Mouse (Mus musculus): ENCODE measurements at regions not wholly inside any gene's neighbourhood (a gene's known extent, or its start where the extent isn't known, plus 50 kb on each side); places are given as distances from the start of the nearest gene placed in this dataset.

DNA sequence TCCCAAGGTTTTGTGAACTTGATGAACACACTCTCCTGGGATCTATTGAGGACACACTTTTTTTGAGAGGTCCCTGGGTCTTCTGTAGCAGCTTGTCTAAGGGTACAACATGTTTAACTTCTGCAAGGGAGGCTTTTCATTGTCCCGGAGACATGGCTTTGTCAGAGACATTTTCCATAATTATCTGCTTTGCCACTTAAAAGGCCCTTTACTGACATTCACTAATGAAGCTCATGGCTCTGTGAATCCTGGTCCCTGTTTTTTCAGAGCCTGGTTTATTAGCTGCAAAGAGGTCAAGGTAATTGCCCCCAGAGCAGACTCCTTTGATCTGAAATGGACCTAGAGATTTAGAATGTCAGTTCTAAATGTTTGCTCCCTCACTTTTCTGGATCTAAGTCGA, 246.8 kb upstream of the Ubash3b start:
- no peak for DNase-seq (ENCODE audit: extremely low spot score in 1 of 2, low spot score in 1 of 2)

DNA sequence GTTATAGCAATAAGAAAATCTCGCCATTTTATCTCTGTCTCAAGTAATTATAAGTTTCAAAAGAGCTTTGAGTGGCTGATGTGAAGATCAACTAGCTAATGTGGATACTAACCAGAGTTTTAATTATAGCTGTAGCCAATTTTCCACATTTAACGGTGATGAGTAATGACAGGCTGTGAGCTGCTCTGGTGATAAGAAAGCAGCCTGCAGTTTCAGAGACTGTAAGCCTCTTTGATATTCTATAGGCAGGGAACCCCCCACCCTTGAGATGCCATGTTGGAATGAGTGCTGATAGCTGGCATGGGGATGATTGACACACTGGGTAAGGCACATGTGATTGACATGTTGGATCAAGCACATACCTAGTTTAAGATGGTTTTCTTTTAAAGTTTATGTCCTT, 245.6 kb upstream of the Ubash3b start:
- no peak for DNase-seq (ENCODE audit: extremely low spot score in 1 of 2, low spot score in 1 of 2)

DNA sequence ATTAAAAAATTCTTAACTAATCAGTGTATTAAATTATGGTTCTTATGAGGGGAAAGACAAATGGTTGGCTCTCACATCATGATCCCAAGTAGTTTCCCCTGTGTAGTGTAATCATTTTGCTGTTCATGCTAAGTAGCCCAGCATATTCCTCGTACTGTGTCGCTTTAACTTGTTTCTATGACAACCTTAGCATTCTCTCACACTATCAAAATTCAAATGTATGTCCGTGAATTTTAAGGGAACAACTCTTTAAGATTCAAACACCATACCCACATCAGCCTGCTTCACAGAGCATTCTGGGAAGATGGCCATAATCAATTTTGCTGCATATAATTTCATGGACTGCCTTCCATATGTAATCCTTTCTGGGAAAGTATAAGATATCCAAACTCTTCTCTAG, 241.4 kb upstream of the Ubash3b start:
- DNase-seq (ENCODE audit: extremely low spot score in 1 of 2, low spot score in 1 of 2): no peak

DNA sequence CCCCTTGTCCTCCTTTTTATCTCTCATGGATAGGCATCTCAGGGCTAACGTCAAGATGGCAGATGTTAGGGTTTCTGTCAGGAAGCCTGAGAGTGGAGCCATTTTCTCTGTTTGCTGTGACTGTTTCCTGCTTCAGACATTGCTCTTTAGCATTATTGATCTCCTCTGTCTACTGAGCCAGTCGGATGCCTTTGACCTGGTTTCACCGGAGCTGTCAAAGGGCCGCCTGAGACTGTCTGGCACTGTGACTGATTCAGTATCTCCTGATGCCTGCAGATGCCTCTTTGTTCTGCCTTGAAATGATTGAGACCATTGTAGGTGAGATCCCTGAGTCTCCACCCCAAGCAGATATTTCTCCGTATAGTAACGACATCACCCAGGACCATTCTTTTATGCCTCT, 239.5 kb upstream of the Ubash3b start:
- DNase-seq (ENCODE audit: extremely low spot score in 1 of 2, low spot score in 1 of 2): no peak

DNA sequence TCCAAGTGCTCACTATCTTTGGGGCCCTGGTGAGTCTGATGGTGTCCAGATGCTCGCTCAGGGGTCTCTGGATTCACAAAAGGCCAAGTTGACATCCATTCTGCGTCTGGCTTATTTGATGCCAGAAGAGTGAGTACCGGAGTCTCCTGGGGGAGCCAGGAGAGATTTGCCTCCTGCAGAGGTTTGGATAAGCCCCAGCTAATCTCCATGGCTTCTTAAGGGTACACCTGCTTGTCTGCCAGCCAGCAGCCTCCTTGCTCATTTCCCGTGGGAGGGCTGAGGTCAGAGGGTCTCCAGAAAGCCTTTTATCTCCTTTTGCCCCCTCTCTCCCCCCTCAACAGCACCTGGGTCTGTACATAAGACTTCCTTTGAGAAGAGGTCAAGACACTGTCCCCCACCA, 234.0 kb upstream of the Ubash3b start:
- no peak for DNase-seq (ENCODE audit: extremely low spot score in 1 of 2, low spot score in 1 of 2)

DNA sequence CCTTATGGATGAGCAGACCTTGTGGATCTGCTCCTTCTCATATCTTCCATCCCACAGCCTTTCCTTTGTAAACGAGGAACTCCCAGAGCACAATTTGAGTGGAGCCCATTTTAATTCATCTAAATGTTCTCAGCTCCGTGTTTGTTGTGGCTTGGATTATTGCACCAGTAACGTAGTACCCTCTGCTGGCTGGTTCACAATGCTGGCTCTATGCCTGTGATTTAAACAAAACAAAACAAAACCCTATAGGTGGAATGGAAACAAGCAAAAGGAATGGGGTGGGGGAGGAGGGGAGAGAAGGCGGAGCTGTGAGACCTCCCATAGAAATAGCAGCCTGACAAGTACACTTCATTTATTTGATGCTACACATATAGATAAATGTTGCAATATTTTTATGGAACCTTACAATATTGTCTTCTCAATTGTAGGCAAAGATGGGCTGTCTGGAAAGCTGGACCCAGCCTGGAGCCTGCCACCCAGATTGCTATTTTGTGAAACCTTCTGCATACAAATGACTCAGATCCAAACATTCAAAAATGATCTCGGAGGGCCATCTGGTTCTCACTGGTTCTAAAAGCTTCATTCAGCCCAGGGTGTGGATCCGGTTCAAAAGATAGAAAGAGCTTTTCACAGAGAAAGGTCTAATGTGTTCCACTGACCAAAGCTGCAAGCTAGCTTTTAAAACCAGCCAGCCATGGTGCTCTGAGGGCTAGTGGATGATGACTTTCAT, 230.3 kb upstream of the Ubash3b start:
- DNase-seq (ENCODE audit: extremely low spot score in 1 of 2, low spot score in 1 of 2): peak; percentile 55 to 76

DNA sequence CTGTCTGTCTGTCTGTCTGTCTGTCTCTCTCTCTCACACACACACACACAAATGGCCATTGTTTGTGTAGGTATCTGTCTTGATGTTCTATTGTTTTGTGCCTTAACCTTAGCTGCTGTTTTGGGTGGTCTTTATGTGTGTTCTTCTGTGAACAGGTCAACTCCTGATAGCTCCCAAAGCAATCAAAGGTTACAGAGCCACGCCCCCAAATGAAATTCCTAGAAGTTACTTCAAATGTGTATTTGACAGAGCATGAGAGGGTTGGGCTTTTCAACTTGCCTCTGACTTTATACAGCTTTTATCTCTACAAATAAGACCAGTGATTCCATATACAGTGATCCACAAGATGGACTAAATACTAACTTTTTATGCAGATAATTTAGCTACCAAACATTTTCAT, 217.8 kb upstream of the Ubash3b start:
- DNase-seq (ENCODE audit: extremely low spot score in 1 of 2, low spot score in 1 of 2): no peak

DNA sequence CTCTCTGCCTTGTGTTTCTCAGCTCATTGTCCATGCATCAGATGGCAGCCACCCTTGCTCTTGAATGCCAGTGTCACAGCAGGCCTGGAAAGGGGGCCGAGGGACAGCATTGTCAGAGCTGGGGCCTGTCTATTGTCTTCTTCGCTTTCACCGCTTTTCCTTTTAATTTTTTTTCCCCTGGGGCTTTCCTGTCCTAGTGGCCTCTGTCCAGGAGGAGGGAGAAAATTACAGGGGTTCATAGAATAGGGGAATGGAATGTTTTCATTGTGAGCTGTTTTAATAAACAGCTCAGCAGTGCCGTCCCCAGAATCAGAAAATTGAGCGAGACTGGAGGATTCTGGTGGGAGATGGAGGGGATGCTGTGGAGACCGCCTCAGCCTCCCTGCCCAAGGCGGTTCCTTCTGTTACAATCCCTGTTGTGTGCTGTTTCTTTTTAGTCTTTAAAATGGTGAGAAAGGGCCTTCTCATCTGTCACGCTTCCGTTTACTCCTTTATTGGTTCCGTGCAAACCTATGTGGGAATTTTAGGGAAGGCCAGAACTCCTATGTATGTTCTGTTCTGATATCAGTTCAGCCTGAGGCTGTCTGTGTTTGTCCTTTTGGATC, 217.2 kb upstream of the Ubash3b start:
- DNase-seq (ENCODE audit: extremely low spot score in 1 of 2, low spot score in 1 of 2): peak in 1 of 2 experiments; percentile 33

DNA sequence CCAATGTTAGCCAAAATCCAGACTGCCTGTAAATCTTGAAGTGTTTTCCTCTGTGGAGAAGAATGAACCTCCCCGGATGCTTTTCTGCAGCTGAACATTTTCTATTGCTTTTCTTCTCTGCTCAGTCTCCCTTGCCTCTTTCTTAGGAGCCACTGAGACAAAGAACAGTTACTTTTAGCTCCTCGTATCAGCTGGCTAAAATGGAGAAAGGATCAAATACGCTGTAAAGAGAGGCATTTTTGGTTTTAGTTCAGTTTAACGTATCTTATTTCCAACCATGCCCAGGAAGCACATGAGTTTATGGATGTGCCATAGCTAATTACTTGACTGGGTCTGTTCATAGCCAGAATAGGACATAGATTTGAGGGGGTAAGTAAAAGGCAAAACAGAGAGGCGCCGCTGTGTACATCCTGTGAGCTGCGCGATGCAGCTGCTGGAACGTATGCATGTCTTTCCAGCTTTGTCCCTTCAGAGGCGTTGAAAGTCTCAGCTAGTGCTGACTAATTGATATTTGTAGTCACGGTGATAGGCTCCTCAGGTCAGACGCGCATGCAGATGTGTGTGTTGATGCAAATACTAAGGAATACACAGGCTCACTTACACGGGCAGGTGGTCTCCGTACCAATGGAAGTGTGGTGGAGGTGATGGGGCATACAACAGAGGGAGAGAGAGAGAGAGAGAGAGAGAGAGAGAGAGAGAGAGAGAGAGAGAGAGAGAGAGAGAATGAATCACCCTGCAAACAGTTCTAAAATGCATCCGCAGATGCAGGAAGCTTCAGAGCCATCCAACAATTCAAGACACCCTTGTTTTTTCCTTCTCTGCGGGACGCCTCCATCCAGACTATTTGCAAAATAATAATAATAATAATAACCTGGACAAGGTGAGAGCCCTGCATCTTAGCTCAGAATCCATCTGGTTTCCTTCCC, 216.5 kb upstream of the Ubash3b start:
- peak in 1 of 2 experiments; percentile 50 for DNase-seq (ENCODE audit: extremely low spot score in 1 of 2, low spot score in 1 of 2)

DNA sequence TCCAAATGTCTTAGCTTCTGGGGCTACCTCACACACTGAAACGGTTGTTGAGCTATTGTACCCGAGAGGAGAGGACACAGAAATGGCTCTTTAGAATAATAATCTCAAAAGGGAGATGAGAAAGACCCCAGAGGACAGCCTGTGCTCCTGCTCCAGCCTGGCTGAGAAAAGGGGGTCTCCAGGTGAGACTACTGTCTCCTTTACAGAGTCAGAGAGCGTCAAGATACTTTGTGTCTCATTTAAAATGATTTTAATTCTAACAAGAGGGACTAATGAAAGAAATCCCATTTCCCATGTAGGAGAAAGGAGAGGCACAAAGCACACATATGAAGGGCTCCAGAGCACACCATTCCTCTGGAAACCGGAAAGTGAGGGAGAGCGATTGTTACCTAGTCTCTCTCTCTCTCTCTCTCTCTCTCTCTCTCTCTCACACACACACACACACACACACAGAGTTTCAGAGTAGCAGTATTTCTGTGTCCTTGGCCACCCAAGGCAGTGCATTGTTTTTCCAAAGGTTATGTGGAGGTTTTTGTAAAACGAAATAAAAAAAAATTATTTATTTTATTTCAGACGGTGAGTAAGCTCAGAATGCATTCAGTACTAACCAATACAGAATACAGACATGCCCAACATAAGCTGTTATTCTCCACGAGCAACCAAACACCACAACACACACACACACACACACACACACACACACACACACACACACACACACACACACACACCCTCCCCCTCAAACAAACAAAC, 215.6 kb upstream of the Ubash3b start:
- peak in 1 of 2 experiments; percentile 42 for DNase-seq (ENCODE audit: extremely low spot score in 1 of 2, low spot score in 1 of 2)

DNA sequence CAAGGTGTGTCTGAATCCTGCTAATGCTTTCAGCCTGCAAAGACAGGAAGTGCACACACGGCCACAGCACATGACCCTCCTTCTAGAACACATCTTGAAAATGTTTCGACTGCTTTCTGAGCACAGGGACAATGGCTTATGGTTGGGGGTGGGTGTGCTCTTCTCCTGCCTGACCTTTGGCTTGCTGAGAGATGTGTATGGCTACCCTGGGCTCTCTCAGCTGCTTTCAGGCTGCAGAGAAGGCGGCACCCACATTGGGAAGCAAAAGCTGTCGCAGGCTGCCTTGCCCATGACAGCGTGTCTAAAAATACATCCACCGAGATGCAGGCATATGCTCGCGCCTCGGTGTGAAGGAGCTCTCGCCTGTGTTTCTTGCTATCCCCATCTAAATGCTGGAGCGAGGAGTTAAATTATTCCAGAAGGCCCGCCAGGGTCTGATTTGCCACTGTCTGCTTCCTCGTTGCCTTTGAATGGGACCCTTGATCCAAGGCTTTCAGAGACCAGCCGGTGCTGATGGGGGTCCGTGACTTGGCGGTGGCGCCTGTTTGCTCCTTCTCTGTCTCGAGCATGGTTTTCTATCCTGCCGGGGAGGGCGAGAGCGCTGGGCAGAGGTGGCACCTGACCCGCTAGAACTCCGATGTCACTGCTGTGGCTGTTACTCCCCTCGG, 214.6 kb upstream of the Ubash3b start:
- DNase-seq (ENCODE audit: extremely low spot score in 1 of 2, low spot score in 1 of 2): peak; percentile 84 to 87

DNA sequence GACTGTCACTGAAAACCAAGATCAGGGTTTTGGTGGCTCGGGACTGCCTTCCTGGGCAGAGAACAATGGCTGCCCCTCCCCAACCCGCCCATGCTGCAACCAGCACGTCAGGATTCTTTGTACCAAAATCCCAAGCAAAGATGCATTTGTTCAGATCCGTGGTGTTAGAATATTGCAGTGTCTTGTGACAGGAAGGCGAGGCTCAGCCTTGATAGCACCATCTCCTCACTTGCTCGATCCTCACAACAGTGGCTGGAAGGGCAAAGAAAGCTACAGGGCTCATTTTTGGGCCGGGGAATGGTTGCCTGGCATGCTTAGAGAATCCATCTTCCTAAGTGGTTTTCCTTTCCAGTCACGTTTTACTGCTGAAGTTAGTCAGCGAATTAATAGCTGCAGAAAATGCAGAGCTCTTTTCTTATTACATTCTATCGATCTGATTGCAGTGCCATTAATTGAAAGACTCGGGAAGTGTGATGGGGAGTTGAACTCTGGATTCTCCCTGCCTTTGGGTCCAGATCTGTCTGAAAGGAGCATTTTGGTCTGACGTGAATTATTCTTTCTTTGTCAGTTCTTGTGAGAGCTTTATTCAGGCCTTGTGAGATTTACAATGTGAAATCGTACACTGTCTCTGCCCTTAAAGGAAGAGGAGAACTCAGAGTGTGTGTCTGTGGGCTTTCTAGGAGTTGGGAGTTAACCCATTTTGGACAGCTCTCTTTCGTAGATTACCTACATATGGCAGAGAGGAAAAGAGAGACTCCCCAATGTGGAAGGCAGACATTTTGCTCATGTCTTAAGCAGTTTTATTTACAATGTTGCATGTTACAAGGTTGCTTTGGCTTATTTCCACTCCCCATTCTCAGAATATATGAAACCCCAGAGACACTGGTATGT, 213.3 kb upstream of the Ubash3b start:
- DNase-seq (ENCODE audit: extremely low spot score in 1 of 2, low spot score in 1 of 2): no peak

DNA sequence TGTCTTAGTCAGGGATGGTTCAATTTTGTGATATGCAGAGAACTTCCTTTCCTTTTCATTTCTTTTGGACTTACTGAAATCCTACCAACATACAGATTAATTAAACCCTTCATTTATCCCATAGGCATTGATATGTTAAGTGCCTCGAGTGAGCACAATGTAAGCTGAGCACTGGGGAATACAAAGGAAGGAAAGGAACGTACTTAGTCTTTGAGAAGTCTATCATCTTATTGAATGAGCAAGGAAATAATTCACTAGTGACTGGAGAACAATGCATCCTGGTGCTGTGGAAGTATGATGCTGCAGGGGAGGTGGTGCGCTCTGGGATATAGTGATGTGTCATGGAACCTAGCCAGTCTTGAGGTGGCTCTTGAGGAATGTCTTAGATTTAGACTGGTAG, 204.9 kb upstream of the Ubash3b start:
- no peak for DNase-seq (ENCODE audit: extremely low spot score in 1 of 2, low spot score in 1 of 2)

DNA sequence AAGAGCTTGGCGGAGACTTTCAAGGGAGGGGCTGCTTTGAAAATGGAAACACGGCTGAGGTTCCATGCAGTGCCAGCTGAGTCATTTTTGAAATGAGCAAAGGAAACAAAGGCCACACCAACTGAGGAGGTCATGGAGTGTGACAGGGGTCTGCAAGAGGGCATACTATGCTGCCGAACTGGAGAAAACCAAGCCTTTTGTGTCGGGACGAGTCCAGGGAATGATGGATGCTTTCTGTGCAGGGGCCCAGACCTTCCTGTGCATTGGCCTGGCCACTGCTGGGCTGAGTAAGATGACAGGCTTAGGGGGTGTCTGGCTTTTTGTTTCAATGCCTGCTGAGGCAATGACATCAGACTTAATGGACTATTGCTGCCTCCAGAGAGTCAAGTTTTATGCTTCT, 203.8 kb upstream of the Ubash3b start:
- DNase-seq (ENCODE audit: extremely low spot score in 1 of 2, low spot score in 1 of 2): no peak

DNA sequence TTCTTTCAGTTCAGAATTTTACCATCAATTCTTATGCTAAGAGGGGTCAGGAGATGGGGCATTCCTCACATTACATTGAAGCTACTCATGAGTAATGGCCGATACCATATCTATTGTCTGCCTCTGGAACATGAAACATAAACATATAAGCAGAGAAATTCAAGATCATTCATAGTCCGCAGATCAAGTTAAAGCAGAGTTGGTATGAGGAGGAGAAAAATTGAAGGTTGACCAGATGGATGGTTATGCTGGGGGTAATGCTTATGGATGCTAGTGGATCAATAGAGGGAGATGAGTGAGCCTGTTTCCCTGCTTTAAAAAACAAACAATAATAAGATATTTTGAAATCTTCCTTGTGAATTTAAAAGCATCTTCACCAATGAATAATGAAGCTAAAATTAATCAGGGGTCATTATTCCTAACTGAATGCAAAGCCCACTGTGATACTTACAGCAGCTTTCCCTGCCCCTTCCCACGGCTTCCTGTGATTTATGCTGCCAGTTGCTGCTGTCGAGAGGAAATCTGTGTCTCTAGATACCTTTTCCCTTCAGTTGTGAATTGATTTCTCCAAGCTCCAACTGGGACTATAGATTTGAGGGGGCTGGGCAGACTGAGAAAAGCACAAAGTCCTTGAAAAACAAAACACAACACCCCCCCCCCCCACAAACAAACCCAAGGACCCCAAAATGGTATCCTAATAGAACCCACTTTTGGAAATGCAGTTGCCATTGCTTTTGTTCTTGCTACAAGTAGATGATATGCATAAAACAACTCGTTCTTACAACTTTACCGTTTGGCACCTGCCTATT, 203.1 kb upstream of the Ubash3b start:
- no peak for DNase-seq (ENCODE audit: extremely low spot score in 1 of 2, low spot score in 1 of 2)

DNA sequence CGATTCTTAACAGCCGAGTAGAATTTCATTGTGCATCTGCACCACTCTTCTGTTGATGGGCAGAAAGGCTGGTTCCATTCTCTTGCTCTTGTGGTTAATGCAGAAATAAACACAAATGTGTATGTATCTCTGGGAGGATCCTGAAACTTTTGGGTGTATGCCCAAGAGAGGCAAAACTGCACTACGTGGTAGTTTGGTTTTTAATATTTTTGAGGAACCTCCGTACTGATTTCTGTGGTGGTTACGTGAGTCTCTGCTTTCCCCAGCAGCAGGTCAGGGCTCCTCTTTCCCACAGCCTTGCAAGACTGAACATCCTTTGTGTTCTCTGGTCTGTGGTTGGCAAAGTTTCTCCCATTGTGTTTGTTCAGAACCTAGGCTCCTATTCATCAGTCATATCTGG, 198.9 kb upstream of the Ubash3b start:
- DNase-seq (ENCODE audit: extremely low spot score in 1 of 2, low spot score in 1 of 2): no peak

DNA sequence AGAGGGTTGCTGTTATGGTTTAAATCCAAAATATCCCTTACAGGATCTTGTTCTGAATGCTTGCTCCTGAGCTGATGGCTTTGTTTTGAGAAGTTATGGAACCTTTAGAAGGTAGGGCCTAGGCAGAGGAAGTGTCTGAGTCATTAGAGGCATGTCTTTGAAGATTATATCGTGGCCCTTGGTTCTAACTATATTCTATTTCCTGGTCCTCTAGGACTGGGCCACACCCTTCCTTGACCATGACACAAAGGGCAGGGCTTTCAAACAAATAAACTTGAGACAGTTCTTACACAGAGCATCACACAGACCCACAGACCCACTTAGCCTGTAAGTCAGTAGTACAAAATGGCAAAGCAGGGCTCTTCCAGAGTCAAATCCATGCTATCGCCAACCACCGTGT, 197.8 kb upstream of the Ubash3b start:
- no peak for DNase-seq (ENCODE audit: extremely low spot score in 1 of 2, low spot score in 1 of 2)

DNA sequence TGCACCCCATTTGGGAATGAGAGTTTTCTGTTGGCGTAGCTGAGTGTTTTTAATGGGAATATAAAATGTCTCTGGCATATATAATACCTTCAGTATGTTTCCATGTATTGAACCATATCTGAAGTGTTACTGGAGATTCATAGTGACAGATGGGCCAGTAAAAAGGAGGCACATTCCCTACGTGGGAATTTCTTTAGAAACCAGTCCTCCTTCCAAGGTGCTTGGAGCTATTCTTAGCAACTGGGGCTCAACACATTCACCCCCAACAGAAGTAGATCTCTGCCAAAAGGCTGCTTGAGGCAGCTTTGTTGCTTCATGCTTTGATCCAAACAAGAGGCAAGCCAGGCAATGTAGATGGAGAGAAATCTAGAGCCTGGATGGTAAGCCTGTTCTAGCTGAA, 183.8 kb upstream of the Ubash3b start:
- peak; percentile 35 to 59 for DNase-seq (ENCODE audit: extremely low spot score in 1 of 2, low spot score in 1 of 2)

All from frontal cortex, adult 2 months (tissue).